Mouse (Mus musculus) erythroblast, embryonic 14.5 days (primary cell): ENCODE results near the gene Prr15l.

Source experiments
- GATA1 ChIP-seq: IDR thresholded peaks from 2 replicates; pipeline ENCODE4 v1.6.1; 2012; ENCODE audit warnings: low read length, inconsistent platforms, mixed read lengths
- TAL1 ChIP-seq: IDR thresholded peaks from 3 replicates; pipeline ENCODE4 v1.6.1; 2012; ENCODE audit warnings: low read length, inconsistent platforms, mixed read lengths

DNA sequence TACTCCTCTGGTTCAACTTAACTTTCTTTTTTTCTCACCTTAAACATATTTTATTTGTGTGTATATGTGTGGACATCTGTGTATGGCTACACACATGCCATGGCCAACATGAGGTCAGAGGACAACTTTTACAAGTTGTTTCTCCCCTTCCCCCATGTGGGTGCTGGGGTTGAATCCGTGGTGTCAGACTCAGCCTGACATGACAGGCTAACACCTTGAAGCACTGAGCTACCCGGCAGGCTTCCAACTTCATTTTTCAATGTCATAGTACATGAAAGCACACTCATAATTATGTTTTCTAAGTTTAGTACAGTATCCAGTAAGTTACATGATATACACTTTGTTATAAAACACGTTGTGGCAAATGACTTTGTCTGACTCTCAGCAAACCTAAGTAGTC is 42.4 kb downstream of the Prr15l start:
- TF ChIP-seq GATA1 (no peak), TAL1 (no peak)
